Mouse (Mus musculus): ENCODE data around the gene Fgfr2. TPM values are rescaled to one million over a fixed set of nuclear protein-coding genes. Genes with fewer than 3 reads are reported as not detected.

Gene Fgfr2
- polyA plus RNA-seq, 1 experiment from 2014 or later: 121 TPM

DNA sequence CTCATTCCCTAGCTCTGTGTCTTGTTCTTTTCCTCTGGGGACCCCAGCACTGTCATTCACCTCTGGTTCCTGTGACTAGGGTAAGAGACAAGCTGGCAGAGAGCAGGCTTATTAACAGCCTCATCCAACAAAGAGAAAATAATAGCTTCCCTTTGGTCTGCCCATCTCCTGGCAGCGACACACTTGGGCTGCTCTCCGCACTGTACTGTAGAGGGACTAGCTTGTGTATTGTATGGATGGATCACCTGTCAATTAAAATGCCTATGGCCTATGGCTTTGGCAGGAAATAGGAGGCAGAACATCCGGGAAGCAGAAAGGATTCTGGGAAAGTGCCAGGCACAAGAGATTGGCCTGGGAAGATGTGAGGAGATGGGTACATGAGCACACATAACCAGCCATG lies 960.9 kb downstream of the Fgfr2 start:
- WGBS: 85% methylated on average over 3 of the region's 3 CpGs
- H3K27ac ChIP-seq: no peak overlapping the region
- ATAC-seq (ENCODE audit: insufficient number of reproducible peaks, insufficient read depth, low FRiP score, low TSS enrichment): no peak
- no peaks in the 10 kb centered on the region for H3K4me1 ChIP-seq
- no peak overlapping the region for H3K9ac ChIP-seq
- no peaks in the 10 kb centered on the region for H3K36me3 ChIP-seq
- no peak overlapping the region for H3K4me3 ChIP-seq
- no peaks in the 10 kb centered on the region for H3K9me3 ChIP-seq
- peaks cover 6% of the 10 kb centered on the region; the same call in 1 of the 2 replicates for H3K27me3 ChIP-seq
- H3K4me2 ChIP-seq (replicated peaks): no peak overlapping the region

DNA sequence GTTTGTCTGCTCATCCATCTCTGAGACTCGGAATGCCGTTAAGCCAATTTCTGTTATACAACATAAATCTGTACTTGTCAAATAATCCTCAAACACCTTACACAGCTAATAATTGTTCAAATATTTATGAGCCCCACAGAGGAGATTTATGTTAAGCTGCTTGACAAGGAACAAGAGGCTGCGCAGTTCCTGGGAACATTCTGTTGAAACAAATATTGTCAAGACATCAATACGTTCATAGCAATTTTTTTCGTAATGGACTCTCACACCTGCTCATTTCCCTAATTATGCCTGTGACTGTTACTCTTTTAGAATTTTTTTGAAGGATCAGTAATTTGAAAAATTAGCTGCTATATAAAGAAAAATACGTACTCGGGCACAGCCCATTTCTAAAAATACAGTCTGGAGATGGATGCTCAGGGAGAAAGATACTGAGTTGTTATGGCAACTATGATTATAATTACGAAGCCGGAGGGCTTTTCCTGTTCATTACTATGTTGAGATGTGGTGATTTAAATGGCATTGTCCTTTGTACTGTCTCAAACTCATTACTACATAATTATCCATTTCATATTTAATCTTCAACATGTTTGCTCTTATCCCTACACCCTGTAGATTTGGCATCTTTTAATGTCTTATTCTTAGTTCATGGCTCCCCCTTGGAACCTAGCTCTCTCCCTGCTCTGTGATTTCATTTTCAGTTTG lies 964.7 kb downstream of the Fgfr2 start:
- H3K4me2 ChIP-seq (replicated peaks): no peak overlapping the region
- H3K9ac ChIP-seq: no peak overlapping the region
- H3K4me3 ChIP-seq: no peak overlapping the region
- H3K36me3 ChIP-seq: no peaks in the 10 kb centered on the region
- H3K9me3 ChIP-seq: no peaks in the 10 kb centered on the region
- peaks cover 12% of the 10 kb centered on the region; the same call in 1 of the 2 replicates for H3K4me1 ChIP-seq
- H3K27me3 ChIP-seq: peaks cover 33% of the 10 kb centered on the region
- ATAC-seq (ENCODE audit: insufficient number of reproducible peaks, insufficient read depth, low FRiP score, low TSS enrichment): no peak
- H3K27ac ChIP-seq: no peak overlapping the region
- 89% methylated on average over 9 of the region's 9 CpGs for WGBS

DNA sequence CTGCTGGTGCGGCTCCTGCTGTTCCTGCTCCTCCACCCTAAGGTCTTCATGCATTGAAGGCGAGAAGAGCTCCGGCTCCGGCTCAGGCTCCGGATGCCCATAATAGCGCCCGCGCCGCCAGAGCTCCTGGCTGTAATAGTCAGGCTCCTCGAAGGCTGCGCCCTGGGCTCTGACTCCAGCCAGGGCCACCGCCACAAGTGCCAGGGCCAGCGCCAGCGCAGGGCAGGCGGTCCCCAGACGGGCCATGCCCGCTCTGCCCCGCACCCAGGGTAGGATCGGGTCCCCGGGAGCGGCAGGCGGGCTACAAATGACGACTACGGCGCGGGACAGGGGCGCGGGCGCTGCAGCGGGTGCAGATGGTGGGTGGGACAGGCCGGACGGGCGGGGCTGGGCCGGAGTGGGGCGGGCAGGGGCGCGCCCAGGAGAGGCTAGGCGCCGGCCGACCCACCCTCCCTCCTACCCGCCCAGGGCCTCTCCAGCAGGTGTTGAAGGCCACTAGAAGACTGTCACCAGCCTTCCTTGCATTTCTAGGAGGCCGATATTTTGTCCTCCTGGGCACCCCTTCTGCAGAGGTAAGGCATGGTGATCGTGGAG lies 968.7 kb downstream of the Fgfr2 start, which contains the start of gene Cpxm2:
Gene Cpxm2 (minus strand): TSS at position 372 of the 594 bp plus-strand sequence.
- peaks cover 42% of the 10 kb centered on the region for H3K27me3 ChIP-seq
- H3K9me3 ChIP-seq: no peaks in the 10 kb centered on the region
- H3K4me2 ChIP-seq (replicated peaks): peak within 1 kb of the TSS; percentile 70
- no peaks in the 10 kb centered on the region for H3K36me3 ChIP-seq
- peak within 1 kb of the TSS; percentile 40 for H3K4me3 ChIP-seq
- peak within 1 kb of the TSS; percentile 55 for H3K9ac ChIP-seq
- no peak within 1 kb of the TSS for H3K27ac ChIP-seq
- ATAC-seq (ENCODE audit: insufficient number of reproducible peaks, insufficient read depth, low FRiP score, low TSS enrichment): peak; percentile 52; the same call in 1 of the 2 replicates
- WGBS: 2% methylated on average over 29 of the region's 43 CpGs
- peaks cover 12% of the 10 kb centered on the region; the same call in 1 of the 2 replicates for H3K4me1 ChIP-seq

DNA sequence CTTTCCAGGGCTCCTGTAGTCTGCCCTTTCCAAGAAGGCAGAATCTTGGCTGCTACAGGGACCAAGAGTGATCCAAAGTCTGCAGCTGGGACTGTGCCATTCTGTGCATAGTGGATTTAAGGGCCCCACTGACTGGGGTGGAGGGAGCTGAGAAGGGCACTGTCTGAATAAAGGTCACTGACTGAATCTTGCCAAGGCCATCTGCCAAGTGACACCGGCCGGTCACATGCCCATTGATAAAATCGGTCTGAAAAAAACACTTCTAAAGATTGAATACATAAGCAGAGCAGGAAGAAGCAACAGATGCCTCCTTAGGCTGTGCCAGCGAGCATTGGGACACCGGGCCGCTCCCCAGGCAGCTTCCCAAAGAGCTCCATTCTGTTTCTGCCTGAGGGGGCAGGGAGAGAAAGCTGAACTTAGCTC lies 969.4 kb downstream of the Fgfr2 start:
- H3K4me1 ChIP-seq: peaks cover 12% of the 10 kb centered on the region; the same call in 1 of the 2 replicates
- peaks cover 39% of the 10 kb centered on the region for H3K27me3 ChIP-seq
- 0 out of 2 replicates have a peak overlapping the region, but pooled peaks have one; percentile 55 for H3K9ac ChIP-seq
- WGBS: 32% methylated on average over 6 of the region's 6 CpGs
- no peaks in the 10 kb centered on the region for H3K36me3 ChIP-seq
- peak overlapping the region; percentile 70 for H3K4me2 ChIP-seq (replicated peaks)
- H3K9me3 ChIP-seq: no peaks in the 10 kb centered on the region
- peak overlapping the region; percentile 40 for H3K4me3 ChIP-seq
- H3K27ac ChIP-seq: no peak overlapping the region
- no peak for ATAC-seq (ENCODE audit: insufficient number of reproducible peaks, insufficient read depth, low FRiP score, low TSS enrichment)

DNA sequence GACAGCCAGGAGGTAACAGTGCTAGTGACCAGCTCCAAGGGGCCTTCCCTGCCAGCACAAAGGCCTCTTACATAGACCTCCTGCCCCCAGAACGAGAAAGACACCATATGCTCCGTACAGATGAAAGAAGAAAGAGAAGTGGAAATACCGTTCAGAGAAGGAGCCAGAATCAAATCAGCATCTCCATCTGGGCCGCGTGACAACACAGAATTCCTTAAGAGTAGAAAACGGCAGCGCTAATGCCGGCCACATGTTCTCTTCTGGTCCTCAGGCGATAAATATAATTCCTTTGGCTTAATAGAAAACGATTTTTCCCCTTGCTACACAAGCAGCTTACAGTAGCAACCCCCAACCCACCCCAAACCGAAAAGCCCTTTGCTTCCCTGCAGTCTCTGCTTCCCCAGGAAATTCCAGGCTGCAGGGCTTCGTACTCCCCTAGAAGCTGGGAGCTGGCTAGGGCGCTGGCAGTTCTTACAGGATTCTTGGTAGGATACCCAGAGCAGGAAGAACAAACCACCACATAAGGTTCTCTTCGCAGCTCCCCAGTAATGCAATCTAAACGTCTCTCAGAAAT lies 977.8 kb downstream of the Fgfr2 start:
- H3K9ac ChIP-seq: no peak overlapping the region
- H3K27me3 ChIP-seq: no peaks in the 10 kb centered on the region
- H3K27ac ChIP-seq: peak overlapping the region; percentile 72
- no peaks in the 10 kb centered on the region for H3K36me3 ChIP-seq
- no peak overlapping the region for H3K4me3 ChIP-seq
- H3K9me3 ChIP-seq: no peaks in the 10 kb centered on the region
- 0 out of 2 replicates have a peak, but pooled peaks have one; percentile 35 for ATAC-seq (ENCODE audit: insufficient number of reproducible peaks, insufficient read depth, low FRiP score, low TSS enrichment)
- 37% methylated on average over 15 of the region's 15 CpGs for WGBS
- H3K4me1 ChIP-seq: peaks cover 7% of the 10 kb centered on the region; the same call in 1 of the 2 replicates
- no peak overlapping the region for H3K4me2 ChIP-seq (replicated peaks)

DNA sequence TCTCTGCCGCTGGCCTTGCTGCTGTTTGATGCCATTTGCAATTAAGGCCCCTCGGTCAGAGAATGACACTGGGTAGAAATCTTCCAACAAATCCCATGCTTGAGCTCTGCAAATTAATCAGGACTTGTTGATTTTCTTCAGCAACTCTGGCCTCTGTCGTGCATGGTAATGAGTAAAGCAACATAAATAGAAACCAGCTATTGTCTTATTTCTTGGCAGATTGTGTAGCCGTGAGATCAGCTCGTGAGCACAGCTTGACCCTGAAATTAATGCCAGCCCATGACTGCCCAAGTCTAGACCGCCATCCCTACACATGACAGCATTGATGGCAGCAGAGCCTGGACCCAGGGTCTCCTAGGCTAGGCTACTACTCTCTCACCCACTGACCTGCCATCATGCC lies 994.5 kb downstream of the Fgfr2 start:
- WGBS: 79% methylated on average over 6 of the region's 6 CpGs

DNA sequence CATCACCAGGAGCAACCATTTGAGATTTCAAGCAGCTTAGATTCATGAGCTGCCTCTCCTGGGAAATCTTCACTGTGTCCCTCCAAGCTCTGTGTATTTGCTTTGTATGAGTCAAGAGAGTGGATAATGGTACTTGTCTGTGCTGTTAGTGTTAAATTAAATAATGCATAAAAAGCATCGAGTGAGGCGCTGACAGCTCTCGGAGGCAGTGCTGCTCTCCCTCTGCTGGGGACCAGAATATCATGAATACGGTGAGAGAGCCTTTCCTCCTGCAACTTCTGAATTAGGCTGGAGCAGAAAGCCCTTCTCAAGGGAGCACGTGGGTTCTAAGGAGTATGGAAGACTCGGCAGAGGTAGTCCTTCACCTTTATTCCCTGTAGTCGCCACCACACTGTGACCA lies 998.2 kb downstream of the Fgfr2 start:
- Histone ChIP-seq H3K36me3 (no peaks in the 10 kb centered on the region), H3K9ac (no peak overlapping the region), H3K4me1 (no peaks in the 10 kb centered on the region), H3K4me2 (replicated peaks) (no peak overlapping the region), H3K4me3 (no peak overlapping the region), H3K27ac (no peak overlapping the region), H3K9me3 (no peaks in the 10 kb centered on the region), H3K27me3 (no peaks in the 10 kb centered on the region)
- ATAC-seq (ENCODE audit: insufficient number of reproducible peaks, insufficient read depth, low FRiP score, low TSS enrichment): no peak
- WGBS: 74% methylated on average over 7 of the region's 7 CpGs

More for the DNA sequence above, 994.5 kb downstream of the Fgfr2 start:
- no peaks in the 10 kb centered on the region for H3K4me1 ChIP-seq
- no peaks in the 10 kb centered on the region for H3K9me3 ChIP-seq
- no peak for ATAC-seq (ENCODE audit: insufficient number of reproducible peaks, insufficient read depth, low FRiP score, low TSS enrichment)
- H3K4me2 ChIP-seq (replicated peaks): no peak overlapping the region
- H3K27me3 ChIP-seq: no peaks in the 10 kb centered on the region
- no peak overlapping the region for H3K4me3 ChIP-seq
- no peak overlapping the region for H3K27ac ChIP-seq
- H3K9ac ChIP-seq: no peak overlapping the region
- H3K36me3 ChIP-seq: no peaks in the 10 kb centered on the region

DNA sequence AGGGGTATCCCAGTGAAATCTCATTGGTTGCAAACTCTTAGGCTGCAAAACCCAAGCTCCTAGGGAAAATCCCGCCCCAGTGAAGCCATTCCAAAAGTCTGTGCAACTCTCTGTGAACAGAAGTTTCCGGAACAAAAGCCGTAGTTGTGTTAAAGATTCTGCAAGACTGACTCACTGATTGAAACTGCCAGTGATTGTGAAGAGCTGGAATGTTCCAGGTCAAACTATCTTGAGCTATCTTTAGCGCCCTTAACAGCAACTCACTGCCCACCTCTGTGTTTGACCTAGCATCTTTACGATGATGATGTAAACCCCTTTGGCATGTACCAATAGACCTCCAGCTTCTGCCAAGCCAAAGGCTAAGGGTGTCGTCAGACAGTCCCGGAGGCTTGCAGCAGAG lies 999.9 kb downstream of the Fgfr2 start:
- no peaks in the 10 kb centered on the region for H3K36me3 ChIP-seq
- H3K4me1 ChIP-seq: no peaks in the 10 kb centered on the region
- H3K4me2 ChIP-seq (replicated peaks): no peak overlapping the region
- H3K4me3 ChIP-seq: no peak overlapping the region
- H3K9ac ChIP-seq: no peak overlapping the region
- no peaks in the 10 kb centered on the region for H3K27me3 ChIP-seq
- no peaks in the 10 kb centered on the region for H3K9me3 ChIP-seq
- no peak for ATAC-seq (ENCODE audit: insufficient number of reproducible peaks, insufficient read depth, low FRiP score, low TSS enrichment)
- WGBS: 90% methylated on average over 7 of the region's 7 CpGs
- H3K27ac ChIP-seq: no peak overlapping the region

DNA sequence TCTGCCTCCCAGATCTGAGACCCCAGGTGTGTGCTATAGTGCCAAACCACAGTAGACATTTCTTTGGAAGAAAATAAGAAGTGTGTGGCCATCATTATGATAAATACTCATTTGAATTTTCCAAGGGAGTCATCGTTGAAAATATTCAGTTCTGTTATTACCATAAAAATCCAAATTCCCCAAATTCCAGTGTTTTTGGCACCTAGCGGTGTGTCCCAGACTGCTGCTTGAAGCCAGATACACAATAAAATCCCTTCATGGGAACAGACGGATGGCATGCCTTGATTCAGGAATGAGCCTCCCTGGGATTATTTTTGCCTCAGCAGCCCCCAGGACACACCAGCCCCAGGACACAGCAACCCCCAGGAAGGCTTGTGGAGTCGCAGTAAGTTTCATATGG lies 1003.3 kb downstream of the Fgfr2 start:
- Histone ChIP-seq H3K9ac (no peak overlapping the region), H3K4me1 (no peaks in the 10 kb centered on the region), H3K9me3 (no peaks in the 10 kb centered on the region), H3K27me3 (no peaks in the 10 kb centered on the region), H3K27ac (no peak overlapping the region), H3K4me3 (no peak overlapping the region), H3K36me3 (no peaks in the 10 kb centered on the region), H3K4me2 (replicated peaks) (no peak overlapping the region)
- 88% methylated on average over 4 of the region's 4 CpGs for WGBS
- no peak for ATAC-seq (ENCODE audit: insufficient number of reproducible peaks, insufficient read depth, low FRiP score, low TSS enrichment)

DNA sequence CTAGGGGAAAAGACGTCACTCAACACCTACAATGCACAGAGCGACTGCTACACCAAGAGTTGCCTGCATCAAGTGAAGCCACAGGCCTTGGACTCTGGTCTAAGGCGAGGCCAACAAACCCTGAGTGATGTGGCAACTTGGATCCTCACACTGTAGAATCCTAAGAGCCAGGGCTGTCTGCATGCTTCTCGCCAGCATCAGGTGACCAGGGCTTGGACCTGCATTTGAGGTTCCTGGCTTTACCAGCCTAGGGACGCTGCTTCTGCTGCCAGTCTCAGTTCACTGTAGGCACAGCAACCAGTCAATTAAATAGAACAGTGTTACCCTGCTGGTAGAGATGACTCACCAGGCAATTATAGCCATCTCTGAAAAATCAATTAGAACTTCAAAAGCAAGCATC lies 1011.4 kb downstream of the Fgfr2 start:
- Histone ChIP-seq H3K4me1 (no peaks in the 10 kb centered on the region), H3K36me3 (no peaks in the 10 kb centered on the region), H3K9me3 (no peaks in the 10 kb centered on the region), H3K27me3 (no peaks in the 10 kb centered on the region), H3K27ac (no peak overlapping the region), H3K9ac (no peak overlapping the region), H3K4me3 (no peak overlapping the region), H3K4me2 (replicated peaks) (no peak overlapping the region)
- 75% methylated on average over 5 of the region's 5 CpGs for WGBS
- no peak for ATAC-seq (ENCODE audit: insufficient number of reproducible peaks, insufficient read depth, low FRiP score, low TSS enrichment)

DNA sequence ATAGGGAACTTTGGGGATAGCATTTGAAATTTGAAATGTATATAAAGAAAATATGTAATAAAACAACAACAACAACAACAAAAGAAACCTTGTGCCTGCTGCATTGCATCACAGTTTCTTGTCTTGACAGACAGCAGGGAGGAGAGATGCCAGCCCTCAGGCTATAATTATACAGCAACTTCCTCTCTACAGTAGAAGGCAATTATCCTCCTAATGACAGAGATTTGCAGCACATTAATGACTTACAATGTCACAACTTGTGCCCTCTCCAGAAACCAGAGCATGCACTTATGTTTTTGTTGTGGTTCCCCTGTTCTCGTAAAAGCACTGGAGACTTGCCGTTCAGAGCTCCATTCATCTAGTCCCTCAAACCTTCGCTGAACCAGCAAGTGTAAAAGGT lies 1012.8 kb downstream of the Fgfr2 start:
- Histone ChIP-seq H3K27me3 (no peaks in the 10 kb centered on the region), H3K4me3 (no peak overlapping the region), H3K27ac (no peak overlapping the region), H3K36me3 (no peaks in the 10 kb centered on the region), H3K9ac (no peak overlapping the region), H3K9me3 (no peaks in the 10 kb centered on the region), H3K4me2 (replicated peaks) (no peak overlapping the region), H3K4me1 (no peaks in the 10 kb centered on the region)
- ATAC-seq (ENCODE audit: insufficient number of reproducible peaks, insufficient read depth, low FRiP score, low TSS enrichment): no peak
- WGBS: 40% methylated on average over 3 of the region's 3 CpGs

DNA sequence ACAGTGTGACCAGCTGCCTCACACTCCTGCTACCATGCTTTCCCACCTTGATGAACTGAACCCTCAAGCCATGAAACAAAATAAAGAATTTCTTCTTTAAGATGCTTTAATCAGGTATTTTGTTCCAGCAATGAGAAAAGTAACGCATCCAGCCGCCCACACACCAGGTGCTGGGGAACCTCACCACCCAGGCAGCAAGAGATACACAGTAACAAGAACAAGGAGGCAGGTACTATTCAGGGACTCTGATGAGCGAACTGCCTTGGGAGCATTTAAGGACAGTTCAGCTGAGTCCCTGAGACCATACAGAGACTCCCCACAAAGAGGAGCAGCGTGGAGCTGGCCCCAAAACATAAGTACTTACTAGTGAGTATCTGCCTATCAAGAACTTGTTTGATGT lies 1016.3 kb downstream of the Fgfr2 start:
- H3K4me2 ChIP-seq (replicated peaks): no peak overlapping the region
- WGBS: 86% methylated on average over 4 of the region's 4 CpGs
- H3K4me3 ChIP-seq: no peak overlapping the region
- no peak overlapping the region for H3K27ac ChIP-seq
- H3K27me3 ChIP-seq: no peaks in the 10 kb centered on the region
- no peaks in the 10 kb centered on the region for H3K36me3 ChIP-seq
- no peaks in the 10 kb centered on the region for H3K4me1 ChIP-seq
- H3K9me3 ChIP-seq: no peaks in the 10 kb centered on the region
- no peak overlapping the region for H3K9ac ChIP-seq
- ATAC-seq (ENCODE audit: insufficient number of reproducible peaks, insufficient read depth, low FRiP score, low TSS enrichment): no peak

Data from embryonic facial prominence, embryonic 12.5 days (tissue).